In genomic region chr7:62428337-62428736, GRCm38 (mm10) we compare ENCODE assay signal across 10 mouse cellular contexts. TPM values are rescaled to one million over a fixed set of nuclear protein-coding genes. Genes with fewer than 3 reads are reported as not detected.
DNase-seq lines count a peak whose midpoint lies in the region; ATAC-seq and TF ChIP-seq lines count a peak whose summit lies in the region.
"Had no signal": no experiment of that assay in that cellular context is flagged by ENCODE, and none has a peak within 500 bp of the region (broad histone marks: within the 10 kb centered on the region; RNA-seq: fewer than 3 reads in every experiment).

No protein-coding gene starts in this region.

- in situ Hi-C loops in Patski (cut with MboI; ENCODE audit: low pct_unique_long_range_greater_than_20kb): no loop called here

- TF ChIP-seq POLR2A in liver, adult 2 months (IDR thresholded peaks at IDR 0.05; ENCODE audit: extremely low read depth, insufficient read depth, low read length): no peak

- H3K4me3 ChIP-seq in forebrain, embryonic 11.5 days (ENCODE audit: low read depth, low read length): no peak overlapping the region
- no peak overlapping the region for H3K4me3 ChIP-seq in forebrain, embryonic 12.5 days (replicated peaks)
- H3K4me3 ChIP-seq in liver, adult 2 months (ENCODE audit: insufficient read depth, low read depth, low read length): no peak overlapping the region
- H3K4me3 ChIP-seq: heart, embryonic 13.5 days; megakaryocyte, embryonic 14.5 days had no signal

- CTCF ChIA-PET in Patski (lab: Charles Lee): no interaction called here

- peak; percentile 61 for DNase-seq in forebrain, embryonic 11.5 days (ENCODE audit: low spot score)
- peak; percentile 27 for DNase-seq in liver, adult 2 months (ENCODE audit: extremely low read depth, low read depth, low spot score)
- DNase-seq in liver: no peak
- no peak for DNase-seq in Patski (ENCODE audit: low read depth, low spot score)
- DNase-seq in induced T-regulatory cell, adult 2 months (ENCODE audit: low read depth): peak; percentile 28
- DNase-seq in ovary, postnatal 36 days (ENCODE audit: low spot score): no peak
- no peak for DNase-seq in layer of hippocampus, adult 8-10 months (ENCODE audit: low spot score in 2 of 2)

- 23% methylated on average over 8 of the region's 8 CpGs for whole genome bisulfite sequencing in forebrain, embryonic 11.5 days
- 24% methylated on average over 8 of the region's 8 CpGs for WGBS in forebrain, embryonic 12.5 days
- 23% methylated on average over 8 of the region's 8 CpGs for WGBS in liver, adult 2 months

- peak; percentile 15; the same call in 1 of the 2 replicates for TF ChIP-seq CTCF in liver, adult 2 months (IDR thresholded peaks at IDR 0.05; ENCODE audit: low read depth, low read length)
- TF ChIP-seq CTCF in Patski (IDR thresholded peaks at IDR 0.05): peak; percentile 64

- no peaks in the 10 kb centered on the region for H3K79me2 ChIP-seq in liver, adult 2 months (ENCODE audit: control insufficient read depth, insufficient read depth, low read length)

- no peaks in the 10 kb centered on the region for H3K9me3 ChIP-seq in forebrain, embryonic 11.5 days (ENCODE audit: control insufficient read depth, low read length)
- no peaks in the 10 kb centered on the region for H3K9me3 ChIP-seq in forebrain, embryonic 12.5 days
- H3K9me3 ChIP-seq: megakaryocyte, embryonic 14.5 days had no signal

- ATAC-seq in forebrain, embryonic 11.5 days (replicated peaks; ENCODE audit: low FRiP score): no peak
- ATAC-seq in forebrain, embryonic 12.5 days (ENCODE audit: low FRiP score): no peak
- ATAC-seq in Patski: no peak

- no peaks in the 10 kb centered on the region for H3K36me3 ChIP-seq in forebrain, embryonic 11.5 days (ENCODE audit: control insufficient read depth, insufficient read depth, low read length)
- H3K36me3 ChIP-seq in forebrain, embryonic 12.5 days (replicated peaks): no peaks in the 10 kb centered on the region
- H3K36me3 ChIP-seq in liver, adult 2 months (ENCODE audit: control insufficient read depth, insufficient read depth, low read length): no peaks in the 10 kb centered on the region
- H3K36me3 ChIP-seq: heart, embryonic 13.5 days had no signal

- POLR2A ChIA-PET in Patski (lab: Charles Lee): no interaction called here

- no peaks in the 10 kb centered on the region for H3K27me3 ChIP-seq in forebrain, embryonic 11.5 days (ENCODE audit: control insufficient read depth, insufficient read depth, low read length)
- no peaks in the 10 kb centered on the region for H3K27me3 ChIP-seq in forebrain, embryonic 12.5 days
- no peaks in the 10 kb centered on the region for H3K27me3 ChIP-seq in liver, adult 2 months (ENCODE audit: control insufficient read depth, insufficient read depth, low read length)
- peaks cover 26% of the 10 kb centered on the region for H3K27me3 ChIP-seq in Patski
- H3K27me3 ChIP-seq: megakaryocyte, embryonic 14.5 days had no signal

- no peak overlapping the region for H3K4me2 ChIP-seq in forebrain, embryonic 11.5 days (ENCODE audit: low read depth, low read length, severe bottlenecking)
- H3K4me2 ChIP-seq in forebrain, embryonic 12.5 days: no peak overlapping the region
- H3K4me2 ChIP-seq: heart, embryonic 13.5 days had no signal

- H3K27ac ChIP-seq in forebrain, embryonic 11.5 days (ENCODE audit: low read depth, low read length): no peak overlapping the region
- no peak overlapping the region for H3K27ac ChIP-seq in forebrain, embryonic 12.5 days
- no peak overlapping the region for H3K27ac ChIP-seq in liver, adult 2 months (replicated peaks; ENCODE audit: insufficient read depth, low read depth, low read length)
- H3K27ac ChIP-seq: heart, embryonic 13.5 days had no signal

- no peaks in the 10 kb centered on the region for H3K4me1 ChIP-seq in forebrain, embryonic 11.5 days (replicated peaks; ENCODE audit: control insufficient read depth, insufficient read depth, low read length)
- peaks cover 3% of the 10 kb centered on the region; the same call in 1 of the 2 replicates for H3K4me1 ChIP-seq in forebrain, embryonic 12.5 days
- H3K4me1 ChIP-seq in liver, adult 2 months (ENCODE audit: control insufficient read depth, insufficient read depth, low read length): no peaks in the 10 kb centered on the region
- H3K4me1 ChIP-seq: heart, embryonic 13.5 days; megakaryocyte, embryonic 14.5 days had no signal

- no peak overlapping the region for H3K9ac ChIP-seq in forebrain, embryonic 11.5 days (ENCODE audit: low read length)
- no peak overlapping the region for H3K9ac ChIP-seq in forebrain, embryonic 12.5 days
- no peak overlapping the region for H3K9ac ChIP-seq in liver, adult 2 months (ENCODE audit: low read depth, low read length)
- H3K9ac ChIP-seq: heart, embryonic 13.5 days had no signal

RNA-seq across cellular contexts. Expression of gene Mkrn3, which starts 8.4 kb away (rescaled TPM):
- 19.3 and 20.7 TPM in 2 replicates for polyA plus RNA-seq in forebrain, embryonic 11.5 days (2014; fragmentation: Nextera tagmentation; extraction: Ambion mirVana)
- polyA plus RNA-seq in forebrain, embryonic 12.5 days (2016; fragmentation: Nextera tagmentation; extraction: Ambion mirVana): 25.1 and 25.5 TPM in 2 replicates
- total RNA-seq in liver, adult 2 months (2014; rRNA removed): 0.37 and 0.54 TPM in 2 replicates
- 0.22 and 0.29 TPM in 2 replicates for polyA plus RNA-seq in liver, adult 2 months (2012; rRNA removed)
- polyA plus RNA-seq in Patski (2021): 2.3 TPM
- under 1 TPM; 0.29 to 0.82 (median 0.74) TPM for total RNA-seq in layer of hippocampus, adult 8-10 months (2022)

RNA-seq across cellular contexts. Expression of gene Peg12, which starts 36.0 kb away (rescaled TPM):
- polyA plus RNA-seq in forebrain, embryonic 11.5 days (2014; fragmentation: Nextera tagmentation; extraction: Ambion mirVana): 105 and 108 TPM in 2 replicates
- 82.2 and 91.4 TPM in 2 replicates for polyA plus RNA-seq in forebrain, embryonic 12.5 days (2016; fragmentation: Nextera tagmentation; extraction: Ambion mirVana)
- 0.28 and 0.34 TPM in 2 replicates for total RNA-seq in liver, adult 2 months (2014; rRNA removed)
- 0.11 and 0.15 TPM in 2 replicates for polyA plus RNA-seq in liver, adult 2 months (2012; rRNA removed)
- 2.4 TPM for polyA plus RNA-seq in Patski (2021)
- total RNA-seq in layer of hippocampus, adult 8-10 months (2022): under 1 TPM; 0.27 to 0.75 (median 0.35) TPM

RNA-seq across cellular contexts. Expression of gene Magel2, which starts 51.5 kb away (rescaled TPM):
- polyA plus RNA-seq in forebrain, embryonic 11.5 days (2014; fragmentation: Nextera tagmentation; extraction: Ambion mirVana): 12.5 and 13.9 TPM in 2 replicates
- polyA plus RNA-seq in forebrain, embryonic 12.5 days (2016; fragmentation: Nextera tagmentation; extraction: Ambion mirVana): 22.3 and 30.3 TPM in 2 replicates
- not detected in 2 replicates for total RNA-seq in liver, adult 2 months (2014; rRNA removed)
- polyA plus RNA-seq in liver, adult 2 months (2012; rRNA removed): not detected in 2 replicates
- polyA plus RNA-seq in Patski (2021): not detected
- 1 to 10 TPM; 1.4 to 1.8 (median 1.6) TPM for total RNA-seq in layer of hippocampus, adult 8-10 months (2022)

Comparison
In these comparisons a context has a peak if more than half of its experiments do, and no peak if none do; other contexts are left out.
1. DNase-seq: peak in forebrain, embryonic 11.5 days (single experiment), liver, adult 2 months (single experiment) and induced T-regulatory cell, adult 2 months (single experiment); none in liver (single experiment), Patski (single experiment), ovary, postnatal 36 days (single experiment) and layer of hippocampus, adult 8-10 months (0 of 2).
2. RNA of gene Peg12, which starts 36.0 kb away (polyA plus RNA-seq): 105 to 108 TPM in forebrain, embryonic 11.5 days and 82.2 to 91.4 TPM in forebrain, embryonic 12.5 days; 2.4 TPM in Patski (single experiment) and 0.11 to 0.15 TPM in liver, adult 2 months; every median in the first group is over 10 times any median in the second.
3. RNA of gene Magel2, which starts 51.5 kb away (polyA plus RNA-seq): 22.3 to 30.3 TPM in forebrain, embryonic 12.5 days and 12.5 to 13.9 TPM in forebrain, embryonic 11.5 days; not detected in liver, adult 2 months and not detected in Patski (single experiment); every median in the first group is over 10 times any median in the second.